Mouse (Mus musculus) lung, postnatal 0 days (tissue): ENCODE measurements around the gene Prkcz. TPM values are rescaled to one million over a fixed set of nuclear protein-coding genes. Genes with fewer than 3 reads are reported as not detected.

Experiments
- ATAC-seq: fragments of 200-750 bp; cut with Nextera tagmentation; 2 replicates; pipeline ENCODE4 v1.8.0; 2017; ENCODE audit warnings: moderate library complexity
- DNase-seq: peaks from one replicate; pipeline ENCODE4 v3.0.0-alpha.2; 2016; ENCODE audit warnings: low spot score
- H3K27ac ChIP-seq: fragments of 300-500 bp; sonication (generic); 2 replicates; pipeline ENCODE4 v1.5.1; 2014; ENCODE audit warnings: antibody characterized with exemption, mild to moderate bottlenecking, low read length, mixed read lengths
- H3K27me3 ChIP-seq: fragments of 300-500 bp; sonication (generic); replicated peaks from 2 replicates; pipeline ENCODE4 v1.6.1; 2014; ENCODE audit warnings: low read length, mixed read lengths; ENCODE audit not compliant: insufficient read depth
- H3K36me3 ChIP-seq: fragments of 300-500 bp; sonication (generic); 2 replicates; pipeline ENCODE4 v1.6.1; 2014; ENCODE audit warnings: low read length, mixed read lengths; ENCODE audit not compliant: insufficient read depth
- H3K4me1 ChIP-seq: fragments of 300-500 bp; sonication (generic); 2 replicates; pipeline ENCODE4 v1.6.1; 2014; ENCODE audit warnings: antibody characterized with exemption, low read depth, low read length, mixed read lengths; ENCODE audit not compliant: insufficient read depth
- H3K4me2 ChIP-seq: fragments of 300-500 bp; sonication (generic); replicated peaks from 2 replicates; pipeline ENCODE4 v1.6.1; 2014; ENCODE audit warnings: low read depth, mild to moderate bottlenecking, low read length, moderate library complexity, mixed read lengths
- H3K4me3 ChIP-seq: fragments of 300-500 bp; sonication (generic); 2 replicates; pipeline ENCODE4 v1.5.1; 2014; ENCODE audit warnings: low read depth, low read length
- H3K9ac ChIP-seq: fragments of 300-500 bp; sonication (generic); replicated peaks from 2 replicates; pipeline ENCODE4 v1.6.1; 2014; ENCODE audit warnings: low read depth, mild to moderate bottlenecking
- H3K9me3 ChIP-seq: fragments of 300-500 bp; sonication (generic); 2 replicates; pipeline ENCODE4 v1.6.1; 2016; ENCODE audit warnings: low read length, mixed read lengths
- CTCF ChIP-seq: IDR thresholded peaks from 2 replicates; pipeline ENCODE4 v1.5.1; 2016; ENCODE audit warnings: antibody characterized with exemption, mild to moderate bottlenecking
- EP300 ChIP-seq: IDR thresholded peaks from 2 replicates; pipeline ENCODE4 v1.6.1; 2016; ENCODE audit warnings: antibody characterized with exemption, mild to moderate bottlenecking, control low read depth
- WGBS: fragments of 180-500 bp; shearing (Covaris S2); extraction: QIAGEN DNeasy Blood & Tissue Kit; methylation state at CpG from one replicate; pipeline ENCODE4 v1.1.7; 2014; 5-methylcytosine and 5-hydroxymethylcytosine counted together
- polyA plus RNA-seq: library from polyadenylated mRNA; unstranded; fragments of >200 nt; fragmentation: Nextera tagmentation; extraction: Ambion mirVana; gene quantifications from 2 replicates; pipeline ENCODE4 v1.2.1, GENCODE M21; 2015

The Prkcz gene
- polyA plus RNA-seq, 1 experiment from 2014 or later: 23.4 TPM

DNA sequence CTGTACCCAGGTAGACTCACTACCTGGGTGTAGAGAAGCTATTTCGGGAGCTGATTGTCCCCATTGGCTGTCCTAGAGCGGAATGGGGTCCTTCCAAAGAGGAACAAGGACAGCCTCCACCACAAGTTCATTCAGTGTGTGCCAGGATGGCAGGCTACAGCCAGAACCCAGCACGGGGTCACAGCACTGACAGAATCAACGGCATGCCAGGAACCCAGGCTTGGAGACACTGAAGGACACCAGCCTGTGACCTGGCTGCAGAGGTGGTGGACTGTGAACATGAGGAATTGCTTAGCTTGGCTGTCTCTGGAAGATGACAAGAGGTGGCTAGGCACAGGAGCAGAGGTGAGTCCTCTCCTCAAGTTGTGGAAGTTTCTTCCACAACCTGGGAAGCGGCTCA, 118.9 kb downstream of the Prkcz start:
- no peaks in the 10 kb centered on the region for H3K27me3 ChIP-seq
- H3K4me3 ChIP-seq: no peak overlapping the region
- H3K4me2 ChIP-seq: no peak overlapping the region
- ATAC-seq: no peak
- peaks cover 9% of the 10 kb centered on the region for H3K4me1 ChIP-seq
- H3K27ac ChIP-seq: no peak overlapping the region
- H3K9me3 ChIP-seq: no peaks in the 10 kb centered on the region
- 80% methylated on average over 5 of the region's 5 CpGs for WGBS
- DNase-seq: no peak
- no peak overlapping the region for H3K9ac ChIP-seq
- H3K36me3 ChIP-seq: no peaks in the 10 kb centered on the region
- TF ChIP-seq EP300 (no peak), CTCF (no peak)

DNA sequence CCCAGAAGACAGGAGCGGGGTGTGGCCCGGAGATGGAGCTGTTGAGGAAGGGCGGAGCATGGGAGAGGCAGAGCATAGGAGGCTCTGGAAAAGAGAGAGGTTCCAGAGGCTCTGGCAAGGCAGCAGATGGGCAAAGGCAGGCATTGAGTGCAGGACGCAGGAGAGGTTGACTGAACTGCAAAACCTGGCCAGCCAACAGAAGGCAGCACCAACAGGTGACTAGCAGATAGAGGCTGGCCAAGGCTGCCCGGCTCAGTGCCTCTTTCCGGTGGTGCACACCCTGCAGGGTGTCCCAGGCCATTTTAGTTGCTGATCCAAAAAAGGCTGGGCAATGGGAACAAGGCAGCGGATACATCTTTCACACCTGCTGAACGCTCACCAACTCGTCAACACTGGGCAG, 119.4 kb downstream of the Prkcz start:
- Histone ChIP-seq H3K9me3 (no peaks in the 10 kb centered on the region), H3K36me3 (no peaks in the 10 kb centered on the region), H3K4me1 (peaks cover 12% of the 10 kb centered on the region), H3K4me3 (no peak overlapping the region), H3K27me3 (no peaks in the 10 kb centered on the region), H3K4me2 (no peak overlapping the region), H3K27ac (no peak overlapping the region), H3K9ac (no peak overlapping the region)
- WGBS: 75% methylated on average over 9 of the region's 9 CpGs
- ATAC-seq (no peak), DNase-seq (no peak)
- TF ChIP-seq EP300 (no peak), CTCF (0 out of 2 replicates have a peak, but pooled peaks have one; percentile 7)

DNA sequence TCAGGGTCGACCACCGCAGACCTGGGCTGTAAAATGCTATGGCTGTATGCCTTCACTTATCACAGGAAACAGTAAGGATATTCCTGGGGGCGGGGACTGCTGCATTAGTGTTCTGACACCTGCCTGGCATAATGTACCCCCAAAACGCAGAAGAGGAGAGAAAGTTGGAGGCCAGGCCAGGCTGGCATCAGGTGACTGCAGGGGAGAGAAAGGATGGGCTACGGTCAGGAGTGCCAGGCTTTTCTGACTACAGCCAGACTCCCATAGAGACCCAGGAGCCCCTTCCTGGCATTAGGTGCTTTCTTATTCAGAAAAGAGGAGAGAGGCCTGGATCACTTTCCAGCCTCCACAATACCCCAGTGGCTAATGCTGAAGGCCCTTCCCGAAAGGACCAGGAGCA, 121.7 kb downstream of the Prkcz start:
- Histone ChIP-seq H3K9ac (no peak overlapping the region), H3K4me1 (peaks cover 32% of the 10 kb centered on the region), H3K4me3 (no peak overlapping the region), H3K9me3 (no peaks in the 10 kb centered on the region), H3K27ac (no peak overlapping the region), H3K36me3 (no peaks in the 10 kb centered on the region), H3K27me3 (no peaks in the 10 kb centered on the region), H3K4me2 (no peak overlapping the region)
- 68% methylated on average over 6 of the region's 6 CpGs for WGBS
- no peak for ATAC-seq
- DNase-seq: no peak
- TF ChIP-seq CTCF (no peak), EP300 (no peak)

DNA sequence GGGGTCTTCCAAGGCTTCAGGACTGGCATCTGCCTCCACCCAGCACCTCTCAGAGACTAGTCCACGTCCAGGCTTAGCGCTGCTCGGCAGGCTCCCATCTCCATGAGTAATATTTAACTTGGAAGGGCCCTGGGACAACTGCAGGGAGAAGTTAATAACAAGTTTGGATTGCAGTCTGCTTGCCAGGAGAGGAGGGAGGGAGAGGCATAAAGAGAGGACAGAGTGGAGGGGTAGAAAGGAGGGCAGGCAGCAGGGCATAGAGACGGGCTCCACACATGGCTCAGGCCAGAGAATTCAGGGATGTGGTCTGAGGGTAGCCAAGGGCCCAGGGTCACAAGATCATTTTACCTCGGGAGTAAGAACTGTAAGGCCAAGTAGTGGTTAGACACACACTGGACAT, 122.9 kb downstream of the Prkcz start:
- H3K4me2 ChIP-seq: no peak overlapping the region
- WGBS: 31% methylated on average over 5 of the region's 5 CpGs
- H3K36me3 ChIP-seq: no peaks in the 10 kb centered on the region
- peaks cover 44% of the 10 kb centered on the region for H3K4me1 ChIP-seq
- no peaks in the 10 kb centered on the region for H3K9me3 ChIP-seq
- H3K4me3 ChIP-seq: no peak overlapping the region
- no peak overlapping the region for H3K9ac ChIP-seq
- DNase-seq: peak; percentile 92
- TF ChIP-seq EP300: no peak; the same call in 1 of the 2 replicates
- no peak for TF ChIP-seq CTCF
- H3K27me3 ChIP-seq: no peaks in the 10 kb centered on the region
- ATAC-seq: peak; percentile 18
- H3K27ac ChIP-seq: peak overlapping the region; percentile 66

DNA sequence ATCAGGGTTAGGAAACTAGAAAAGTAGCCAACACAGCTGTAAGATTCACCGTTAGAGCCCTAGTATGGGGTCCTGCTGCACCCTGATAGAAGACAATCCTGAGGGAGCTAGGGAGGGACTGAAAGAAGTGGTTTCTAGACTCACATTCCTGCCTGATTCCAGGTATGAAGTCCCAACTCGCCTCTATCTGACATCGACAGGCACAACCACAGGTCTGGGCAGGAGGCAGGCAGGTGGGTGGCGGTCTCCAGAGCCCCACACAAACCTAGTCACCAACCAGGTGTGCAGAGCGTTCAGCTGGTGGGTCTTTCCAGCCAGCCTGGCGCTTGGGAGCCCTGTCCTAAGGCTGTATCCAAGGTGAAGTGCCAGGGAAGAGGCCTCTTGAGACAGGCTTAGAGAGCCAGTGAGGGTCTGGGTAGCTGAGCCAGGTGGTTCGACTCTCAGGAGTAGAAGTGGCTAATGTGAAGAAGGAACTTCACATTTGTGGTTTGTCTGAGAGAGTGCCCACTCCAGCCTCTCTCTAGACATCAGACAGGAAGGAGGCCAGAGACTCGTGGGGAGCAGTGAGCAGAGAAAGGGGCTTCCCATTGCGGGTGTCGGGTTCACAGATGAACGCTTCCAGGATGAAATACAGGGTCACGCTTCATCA, 124.3 kb downstream of the Prkcz start:
- Histone ChIP-seq H3K27ac (peak overlapping the region; percentile 99), H3K27me3 (no peaks in the 10 kb centered on the region), H3K4me3 (no peak overlapping the region), H3K9me3 (no peaks in the 10 kb centered on the region), H3K9ac (no peak overlapping the region), H3K36me3 (no peaks in the 10 kb centered on the region), H3K4me1 (peaks cover 47% of the 10 kb centered on the region), H3K4me2 (no peak overlapping the region)
- TF ChIP-seq CTCF (no peak), EP300 (peak; percentile 88)
- peak; percentile 87 for DNase-seq
- peak; percentile 53 for ATAC-seq
- 50% methylated on average over 12 of the region's 12 CpGs for WGBS

DNA sequence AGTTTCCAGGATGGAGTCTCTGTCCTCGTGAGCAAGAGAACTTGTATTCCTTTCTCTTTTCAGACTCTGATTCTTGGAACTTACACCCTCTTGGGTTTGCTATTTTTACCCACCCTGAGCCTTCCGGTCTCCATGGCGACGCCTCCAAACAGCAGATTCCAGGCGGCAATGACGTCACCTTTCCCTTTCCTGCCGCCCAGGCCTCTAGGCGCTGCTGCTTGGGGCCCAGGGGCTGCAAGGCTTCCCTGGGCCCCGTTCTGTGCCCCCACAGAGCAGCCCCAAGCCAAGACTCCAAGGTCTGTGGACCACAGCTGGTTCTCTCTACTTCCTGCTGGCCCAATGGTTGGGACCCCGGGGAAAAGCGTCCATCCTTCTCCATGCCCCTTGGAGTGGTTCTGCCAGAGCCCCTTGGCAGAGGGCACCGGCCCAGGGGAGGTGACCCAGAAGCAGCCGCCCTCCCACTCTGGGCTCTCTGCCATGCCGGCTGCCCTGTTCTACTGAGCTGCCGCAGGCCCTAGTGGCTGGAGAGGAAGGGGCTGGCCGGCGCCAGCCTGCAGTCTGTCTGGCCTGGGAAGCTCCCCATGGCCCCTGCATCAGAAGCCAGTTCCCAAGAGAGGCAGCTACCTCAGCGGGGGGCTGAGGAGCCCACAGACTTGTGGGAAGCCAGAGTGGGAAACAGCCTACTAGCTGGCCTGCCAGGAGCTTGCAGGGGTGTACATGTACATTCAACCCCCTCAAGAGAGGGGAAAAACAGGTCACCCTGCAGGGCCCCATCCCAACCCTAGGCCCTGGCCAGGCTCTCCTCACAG, 125.6 kb downstream of the Prkcz start:
- peaks cover 47% of the 10 kb centered on the region for H3K4me1 ChIP-seq
- peak overlapping the region; percentile 44 for H3K4me2 ChIP-seq
- H3K9ac ChIP-seq: peak overlapping the region; percentile 36
- ATAC-seq (peak; percentile 87), DNase-seq (peak; percentile 99)
- H3K9me3 ChIP-seq: no peaks in the 10 kb centered on the region
- H3K27me3 ChIP-seq: no peaks in the 10 kb centered on the region
- TF ChIP-seq CTCF (peak; percentile 52), EP300 (peak; percentile 96)
- H3K4me3 ChIP-seq: no peak overlapping the region
- peak overlapping the region; percentile 99 for H3K27ac ChIP-seq
- H3K36me3 ChIP-seq: no peaks in the 10 kb centered on the region
- 2% methylated on average over 18 of the region's 18 CpGs for WGBS
